Mouse (Mus musculus) megakaryocyte, embryonic 14.5 days (primary cell): ENCODE measurements around the gene Scap. TPM values are rescaled to one million over a fixed set of nuclear protein-coding genes. Genes with fewer than 3 reads are reported as not detected.

Source experiments
- H3K27me3 ChIP-seq: replicated peaks from 2 replicates; pipeline ENCODE3; 2012; ENCODE audit warnings: inconsistent platforms
- H3K36me3 ChIP-seq: replicated peaks from 2 replicates; pipeline ENCODE3; 2012; ENCODE audit warnings: low read length, inconsistent platforms, mixed read lengths
- H3K4me1 ChIP-seq: 2 replicates; pipeline ENCODE4 v1.6.1; 2012; ENCODE audit warnings: inconsistent platforms
- H3K4me3 ChIP-seq: replicated peaks from 2 replicates; pipeline ENCODE3; 2012; ENCODE audit warnings: moderate library complexity, mild to moderate bottlenecking, inconsistent platforms
- H3K9me3 ChIP-seq: 2 replicates; pipeline ENCODE4 v1.6.1; 2012; ENCODE audit warnings: inconsistent platforms
- FLI1 ChIP-seq: IDR thresholded peaks from 2 replicates; pipeline ENCODE4 v1.6.1; 2012; ENCODE audit warnings: low read length, inconsistent platforms, mixed read lengths
- GATA1 ChIP-seq: IDR thresholded peaks from 3 replicates; pipeline ENCODE4 v1.6.1; 2012; ENCODE audit warnings: mixed read lengths, low read length, inconsistent platforms, borderline replicate concordance
- polyA plus RNA-seq: library from polyadenylated mRNA; stranded (reverse); fragments of >175 nt; gene quantifications from 2 replicates; pipeline ENCODE4 v1.2.3, GENCODE M21; 2012; ENCODE audit warnings: low replicate concordance; ENCODE audit not compliant: insufficient read depth

Scap gene
- polyA plus RNA-seq, 1 experiment = 71.5 TPM

GRCm38 (mm10) chr9:110306371-110306770 lies 26.7 kb upstream of the Scap start:
- Histone ChIP-seq H3K4me3 (peak overlapping the region; percentile 96), H3K9me3 (peaks cover 16% of the 10 kb centered on the region), H3K4me1 (peaks cover 37% of the 10 kb centered on the region), H3K36me3 (peaks cover 43% of the 10 kb centered on the region), H3K27me3 (no peaks in the 10 kb centered on the region)
- TF ChIP-seq GATA1 (no peak), FLI1 (no peak)

- Histone ChIP-seq H3K4me1 (peaks cover 34% of the 10 kb centered on the region), H3K9me3 (no peaks in the 10 kb centered on the region), H3K27me3 (no peaks in the 10 kb centered on the region), H3K4me3 (no peak overlapping the region), H3K36me3 (peaks cover 87% of the 10 kb centered on the region)
- TF ChIP-seq FLI1 = no peak
- TF ChIP-seq GATA1 = no peak
Observed at GRCm38 (mm10) chr9:110314706-110315105, 18.4 kb upstream of the Scap start.

- no peak overlapping the region for H3K4me3 ChIP-seq
- peaks cover 87% of the 10 kb centered on the region for H3K36me3 ChIP-seq
- peaks cover 34% of the 10 kb centered on the region for H3K4me1 ChIP-seq
- TF ChIP-seq FLI1 = no peak
- no peak for TF ChIP-seq GATA1
- no peaks in the 10 kb centered on the region for H3K27me3 ChIP-seq
- no peaks in the 10 kb centered on the region for H3K9me3 ChIP-seq
Observed at GRCm38 (mm10) chr9:110315410-110315809, 17.7 kb upstream of the Scap start.

GRCm38 (mm10) chr9:110315904-110316303 lies 17.2 kb upstream of the Scap start:
- TF ChIP-seq FLI1 (no peak), GATA1 (no peak)
- H3K4me1 ChIP-seq = peaks cover 38% of the 10 kb centered on the region
- H3K4me3 ChIP-seq = peak overlapping the region; percentile 20
- no peaks in the 10 kb centered on the region for H3K27me3 ChIP-seq
- no peaks in the 10 kb centered on the region for H3K9me3 ChIP-seq
- peaks cover 87% of the 10 kb centered on the region for H3K36me3 ChIP-seq

- no peak for TF ChIP-seq FLI1
- TF ChIP-seq GATA1 = no peak
- H3K36me3 ChIP-seq = peaks cover 87% of the 10 kb centered on the region
- no peaks in the 10 kb centered on the region for H3K9me3 ChIP-seq
- H3K4me1 ChIP-seq = peaks cover 39% of the 10 kb centered on the region
- H3K27me3 ChIP-seq = no peaks in the 10 kb centered on the region
- H3K4me3 ChIP-seq = no peak overlapping the region
Observed at GRCm38 (mm10) chr9:110316503-110316902, 16.6 kb upstream of the Scap start.

- Histone ChIP-seq H3K4me1 (peaks cover 16% of the 10 kb centered on the region), H3K9me3 (no peaks in the 10 kb centered on the region), H3K36me3 (peaks cover 81% of the 10 kb centered on the region), H3K4me3 (no peak overlapping the region), H3K27me3 (no peaks in the 10 kb centered on the region)
- no peak for TF ChIP-seq GATA1
- TF ChIP-seq FLI1 = no peak
Observed at GRCm38 (mm10) chr9:110320769-110321168, 12.3 kb upstream of the Scap start.

GRCm38 (mm10) chr9:110322972-110323371 lies 10.1 kb upstream of the Scap start:
- H3K27me3 ChIP-seq = no peaks in the 10 kb centered on the region
- no peaks in the 10 kb centered on the region for H3K9me3 ChIP-seq
- TF ChIP-seq FLI1 = no peak
- TF ChIP-seq GATA1 = no peak
- no peak overlapping the region for H3K4me3 ChIP-seq
- peaks cover 19% of the 10 kb centered on the region for H3K4me1 ChIP-seq
- peaks cover 83% of the 10 kb centered on the region for H3K36me3 ChIP-seq

GRCm38 (mm10) chr9:110324181-110324580 lies 8.9 kb upstream of the Scap start:
- no peak overlapping the region for H3K4me3 ChIP-seq
- no peaks in the 10 kb centered on the region for H3K27me3 ChIP-seq
- no peak for TF ChIP-seq FLI1
- TF ChIP-seq GATA1 = no peak
- peaks cover 76% of the 10 kb centered on the region for H3K36me3 ChIP-seq
- no peaks in the 10 kb centered on the region for H3K9me3 ChIP-seq
- peaks cover 30% of the 10 kb centered on the region for H3K4me1 ChIP-seq

- H3K4me3 ChIP-seq = peak overlapping the region; percentile 28
Observed at GRCm38 (mm10) chr9:110328178-110328577, 4.9 kb upstream of the Scap start.

GRCm38 (mm10) chr9:110328946-110329630 lies 4.0 kb upstream of the Scap start:
- no peak for TF ChIP-seq FLI1
- TF ChIP-seq GATA1 = no peak
- no peaks in the 10 kb centered on the region for H3K9me3 ChIP-seq
- peaks cover 50% of the 10 kb centered on the region for H3K4me1 ChIP-seq
- H3K4me3 ChIP-seq = peak overlapping the region; percentile 89
- no peaks in the 10 kb centered on the region for H3K27me3 ChIP-seq
- peaks cover 30% of the 10 kb centered on the region for H3K36me3 ChIP-seq

More at GRCm38 (mm10) chr9:110328178-110328577, 4.9 kb upstream of the Scap start:
- peaks cover 45% of the 10 kb centered on the region for H3K4me1 ChIP-seq
- TF ChIP-seq GATA1 = no peak
- TF ChIP-seq FLI1 = no peak
- H3K9me3 ChIP-seq = no peaks in the 10 kb centered on the region
- peaks cover 36% of the 10 kb centered on the region for H3K36me3 ChIP-seq
- H3K27me3 ChIP-seq = no peaks in the 10 kb centered on the region
